Comparison of ENCODE assay signal across 27 mouse cellular contexts in genomic region chrX:145483486-145484055, GRCm38 (mm10). TPM values are rescaled to one million over a fixed set of nuclear protein-coding genes. Genes with fewer than 3 reads are reported as not detected.
A peak's percentile ranks its signal among the peaks of the same experiment; 100 is the strongest.
DNase-seq lines count a peak whose midpoint lies in the region; ATAC-seq and TF ChIP-seq lines count a peak whose summit lies in the region.
"Had no signal": no experiment of that assay in that cellular context is flagged by ENCODE, and none has a peak within 500 bp of the region (broad histone marks: within the 10 kb centered on the region; RNA-seq: fewer than 3 reads in every experiment).

No protein-coding gene starts in this region.

- DNase-seq in forebrain, embryonic 10.5 days (ENCODE audit: extremely low spot score, low spot score): no peak
- no peak for DNase-seq in layer of hippocampus, adult 2 months (ENCODE audit: low spot score in 2 of 2)
- no peak for DNase-seq in layer of hippocampus, postnatal 10 days (ENCODE audit: low spot score in 2 of 2)
- DNase-seq in cerebellum, adult 9-10 months: peak; percentile 32
- no peak for DNase-seq in heart, postnatal 10 days
- DNase-seq in left cerebral cortex, adult 18-20 months (ENCODE audit: low spot score in 2 of 2): no peak
- DNase-seq: adrenal gland, postnatal 14 days; B cell, adult 2 months; kidney, adult 9 months; kidney, postnatal 14 days; layer of hippocampus, postnatal 36 days; liver, postnatal 0 days; thymus, adult 18-20 months; thymus, postnatal 36 days had no signal

- TF ChIP-seq CTCF in layer of hippocampus, adult 2 months (conservative IDR thresholded peaks at IDR 0.05): no peak
- no peak for TF ChIP-seq CTCF in cortical plate, adult 2 months (IDR thresholded peaks at IDR 0.05; ENCODE audit: extremely low read depth, insufficient read depth, low read length)

- H3K4me3 ChIP-seq in forebrain, embryonic 13.5 days: no peak overlapping the region
- no peak overlapping the region for H3K4me3 ChIP-seq in forebrain, embryonic 10.5 days
- H3K4me3 ChIP-seq in layer of hippocampus, adult 2 months: no peak overlapping the region
- no peak overlapping the region for H3K4me3 ChIP-seq in cortical plate, adult 2 months (ENCODE audit: insufficient read depth, low read length)
- H3K4me3 ChIP-seq: embryonic facial prominence, embryonic 15.5 days; hindbrain, embryonic 15.5 days; limb, embryonic 12.5 days; neural tube, embryonic 15.5 days had no signal

- TF ChIP-seq POLR2A in cortical plate, adult 2 months (IDR thresholded peaks at IDR 0.05; ENCODE audit: extremely low read depth, insufficient read depth, low read length): no peak

- no peak overlapping the region for H3K4me2 ChIP-seq in forebrain, embryonic 13.5 days
- H3K4me2 ChIP-seq: embryonic facial prominence, embryonic 15.5 days; hindbrain, embryonic 15.5 days; limb, embryonic 12.5 days; liver, embryonic 11.5 days; midbrain, embryonic 11.5 days; neural tube, embryonic 15.5 days had no signal

- H3K27me3 ChIP-seq in forebrain, embryonic 13.5 days: no peaks in the 10 kb centered on the region
- H3K27me3 ChIP-seq in forebrain, embryonic 10.5 days (ENCODE audit: poor library complexity, severe bottlenecking): peaks cover 27% of the 10 kb centered on the region
- H3K27me3 ChIP-seq: CH12.LX; embryonic facial prominence, embryonic 15.5 days; hindbrain, embryonic 15.5 days; neural tube, embryonic 15.5 days had no signal

- ATAC-seq in forebrain, embryonic 13.5 days: 0 out of 2 replicates have a peak, but pooled peaks have one; percentile 38
- ATAC-seq: activated CD4-positive, CD25-positive, alpha-beta regulatory T cell, adult 4 months; intestine, embryonic 16.5 days; liver, postnatal 0 days; lung, postnatal 0 days had no signal

- 0 out of 2 replicates have a peak, but pooled peaks cover 3% of the 10 kb centered on the region for H3K36me3 ChIP-seq in forebrain, embryonic 13.5 days (ENCODE audit: poor library complexity, severe bottlenecking)
- H3K36me3 ChIP-seq in forebrain, embryonic 10.5 days (replicated peaks): peaks cover 14% of the 10 kb centered on the region
- H3K36me3 ChIP-seq: embryonic facial prominence, embryonic 15.5 days; G1E; hindbrain, embryonic 15.5 days; neural tube, embryonic 15.5 days had no signal

- 63% methylated on average over 7 of the region's 7 CpGs for WGBS in forebrain, embryonic 13.5 days
- WGBS in forebrain, embryonic 10.5 days: 93% methylated on average over 7 of the region's 7 CpGs

- H3K4me1 ChIP-seq in forebrain, embryonic 13.5 days: 0 out of 2 replicates have a peak, but pooled peaks cover 4% of the 10 kb centered on the region
- 0 out of 2 replicates have a peak, but pooled peaks cover 4% of the 10 kb centered on the region for H3K4me1 ChIP-seq in forebrain, embryonic 10.5 days
- no peaks in the 10 kb centered on the region for H3K4me1 ChIP-seq in cortical plate, adult 2 months (ENCODE audit: control insufficient read depth, insufficient read depth, low read length)
- H3K4me1 ChIP-seq: embryonic facial prominence, embryonic 15.5 days; hindbrain, embryonic 15.5 days; limb, embryonic 12.5 days; neural tube, embryonic 15.5 days had no signal

- no peak overlapping the region for H3K27ac ChIP-seq in forebrain, embryonic 13.5 days
- no peak overlapping the region for H3K27ac ChIP-seq in forebrain, embryonic 10.5 days
- peak overlapping the region; percentile 65 for H3K27ac ChIP-seq in layer of hippocampus, adult 2 months
- peak overlapping the region; percentile 45; the same call in 1 of the 2 replicates for H3K27ac ChIP-seq in cortical plate, adult 2 months (ENCODE audit: insufficient read depth, low read length)
- H3K27ac ChIP-seq: embryonic facial prominence, embryonic 15.5 days; hindbrain, embryonic 15.5 days; limb, embryonic 12.5 days; neural tube, embryonic 15.5 days had no signal

- intact Hi-C loops in heart, postnatal 10 days (cut with DNase I): no loop called here

- no peak overlapping the region for H3K9ac ChIP-seq in forebrain, embryonic 13.5 days
- H3K9ac ChIP-seq: embryonic facial prominence, embryonic 15.5 days; hindbrain, embryonic 15.5 days; limb, embryonic 12.5 days; liver, postnatal 0 days; neural tube, embryonic 15.5 days had no signal

- no peaks in the 10 kb centered on the region for H3K9me3 ChIP-seq in forebrain, embryonic 13.5 days (replicated peaks)
- H3K9me3 ChIP-seq in forebrain, embryonic 10.5 days: no peaks in the 10 kb centered on the region
- H3K9me3 ChIP-seq: embryonic facial prominence, embryonic 15.5 days; G1E; hindbrain, embryonic 15.5 days; limb, embryonic 12.5 days; neural tube, embryonic 15.5 days had no signal

RNA-seq across cellular contexts. Expression of gene Amot, which starts 21.4 kb away (rescaled TPM):
- polyA plus RNA-seq in forebrain, embryonic 13.5 days (2015; fragmentation: Nextera tagmentation; extraction: Ambion mirVana): 11.1 and 13.2 TPM in 2 replicates
- 13.7 and 17.5 TPM in 2 replicates for polyA plus RNA-seq in forebrain, embryonic 10.5 days (2016; fragmentation: Nextera tagmentation; extraction: Ambion mirVana)
- 10 to 100 TPM; 26.7 to 31.9 TPM for total RNA-seq in layer of hippocampus, adult 2 months (2021)
- 10 to 100 TPM; 29.4 to 30.8 TPM for total RNA-seq in layer of hippocampus, postnatal 10 days (2021)
- polyA plus RNA-seq in cortical plate, adult 2 months (2012; rRNA removed): 10.4 and 10.8 TPM in 2 replicates
- 1 to 10 TPM; 7.3 to 8.0 TPM for total RNA-seq in heart, postnatal 10 days (2021)
- total RNA-seq in left cerebral cortex, adult 18-20 months (2021): 10 to 100 TPM; 20.3 to 22.4 TPM
- total RNA-seq: CH12.LX had no signal

Comparison
In these comparisons a context has a peak if more than half of its experiments do, and no peak if none do; other contexts are left out.
1. H3K27ac ChIP-seq: peak in layer of hippocampus, adult 2 months (single experiment) and cortical plate, adult 2 months (single experiment); none in forebrain, embryonic 13.5 days (single experiment) and forebrain, embryonic 10.5 days (single experiment).